Mouse (Mus musculus) stomach, embryonic 16.5 days (tissue): Measurements from ENCODE around the gene Foxn1. TPM values are rescaled to one million over a fixed set of nuclear protein-coding genes. Genes with fewer than 3 reads are reported as not detected.

Experiments
- ATAC-seq: fragments of 200-750 bp; cut with Nextera tagmentation; 2 replicates; pipeline ENCODE4 v1.8.0; 2017; ENCODE audit warnings: moderate number of reproducible peaks, moderate TSS enrichment; ENCODE audit not compliant: insufficient read depth, low FRiP score
- H3K27ac ChIP-seq: fragments of 300-500 bp; sonication (generic); 2 replicates; pipeline ENCODE4 v1.5.1; 2014; ENCODE audit warnings: low read length
- H3K27me3 ChIP-seq: fragments of 300-500 bp; sonication (generic); 2 replicates; pipeline ENCODE4 v1.6.1; 2014; ENCODE audit warnings: low read length, control low read depth, mixed read lengths; ENCODE audit not compliant: control insufficient read depth, insufficient read depth
- H3K36me3 ChIP-seq: fragments of 300-500 bp; sonication (generic); 2 replicates; pipeline ENCODE4 v1.6.1; 2014; ENCODE audit warnings: low read length; ENCODE audit not compliant: control insufficient read depth, insufficient read depth
- H3K4me1 ChIP-seq: fragments of 300-500 bp; sonication (generic); 2 replicates; pipeline ENCODE4 v1.6.1; 2014; ENCODE audit warnings: low read length, control low read depth, mixed read lengths; ENCODE audit not compliant: control insufficient read depth, insufficient read depth
- H3K4me2 ChIP-seq: fragments of 300-500 bp; sonication (generic); 2 replicates; pipeline ENCODE4 v1.6.1; 2014; ENCODE audit warnings: low read depth, low read length, mixed read lengths
- H3K4me3 ChIP-seq: fragments of 300-500 bp; sonication (generic); replicated peaks from 2 replicates; pipeline ENCODE4 v1.5.1; 2014; ENCODE audit warnings: mild to moderate bottlenecking, low read length
- H3K9ac ChIP-seq: fragments of 300-500 bp; sonication (generic); 2 replicates; pipeline ENCODE4 v1.6.1; 2014; ENCODE audit warnings: low read length
- H3K9me3 ChIP-seq: fragments of 300-500 bp; sonication (generic); replicated peaks from 2 replicates; pipeline ENCODE4 v1.6.1; 2016; ENCODE audit warnings: low read length, control low read depth; ENCODE audit not compliant: control insufficient read depth
- WGBS: fragments of 180-500 bp; shearing (Covaris S2); extraction: QIAGEN DNeasy Blood & Tissue Kit; methylation state at CpG from one replicate; pipeline ENCODE4 v1.1.7; 2014; 5-methylcytosine and 5-hydroxymethylcytosine counted together
- polyA plus RNA-seq: library from polyadenylated mRNA; unstranded; fragments of >200 nt; fragmentation: Nextera tagmentation; extraction: Ambion mirVana; gene quantifications from 2 replicates; pipeline ENCODE4 v1.2.1, GENCODE M21; 2015

Gene Foxn1
- polyA plus RNA-seq, 1 experiment from 2014 or later: 1.6 TPM

- peak within 1 kb of the TSS; percentile 82 for H3K9ac ChIP-seq
- peak within 1 kb of the TSS; percentile 64 for H3K27ac ChIP-seq
- peaks cover 10% of the 10 kb centered on the region for H3K4me1 ChIP-seq
Measured at GRCm38 (mm10) chr11:78327634-78328511, 58.5 kb downstream of the Foxn1 start, which contains the start of gene Pigs. Gene Pigs (plus strand): TSS chr11:78328415.

GRCm38 (mm10) chr11:78327215-78327614 lies 59.1 kb downstream of the Foxn1 start:
- H3K9ac ChIP-seq: no peak overlapping the region
- H3K36me3 ChIP-seq: no peaks in the 10 kb centered on the region
- H3K9me3 ChIP-seq: no peaks in the 10 kb centered on the region
- no peaks in the 10 kb centered on the region for H3K27me3 ChIP-seq
- ATAC-seq: no peak
- H3K4me1 ChIP-seq: peaks cover 17% of the 10 kb centered on the region
- WGBS: 95% methylated on average over 4 of the region's 4 CpGs
- H3K27ac ChIP-seq: no peak overlapping the region
- no peak overlapping the region for H3K4me3 ChIP-seq
- H3K4me2 ChIP-seq: no peak overlapping the region

More at GRCm38 (mm10) chr11:78327634-78328511, 58.5 kb downstream of the Foxn1 start, which contains the start of gene Pigs:
- Histone ChIP-seq H3K9me3 (no peaks in the 10 kb centered on the region), H3K27me3 (no peaks in the 10 kb centered on the region), H3K4me3 (peak within 1 kb of the TSS; percentile 60), H3K36me3 (no peaks in the 10 kb centered on the region), H3K4me2 (peak within 1 kb of the TSS; percentile 87)
- 11% methylated on average over 37 of the region's 37 CpGs for WGBS
- peak; percentile 96 for ATAC-seq

- no peak for ATAC-seq
- Histone ChIP-seq H3K36me3 (0 out of 2 replicates have a peak, but pooled peaks cover 5% of the 10 kb centered on the region), H3K27ac (no peak overlapping the region), H3K27me3 (no peaks in the 10 kb centered on the region), H3K9ac (no peak overlapping the region), H3K9me3 (no peaks in the 10 kb centered on the region), H3K4me1 (peaks cover 19% of the 10 kb centered on the region), H3K4me2 (no peak overlapping the region), H3K4me3 (no peak overlapping the region)
- 89% methylated on average over 12 of the region's 12 CpGs for WGBS
Measured at GRCm38 (mm10) chr11:78324965-78325364, 61.4 kb downstream of the Foxn1 start.

- H3K27me3 ChIP-seq: no peaks in the 10 kb centered on the region
- H3K9ac ChIP-seq: no peak overlapping the region
- no peak overlapping the region for H3K4me2 ChIP-seq
- no peak overlapping the region for H3K4me3 ChIP-seq
- H3K9me3 ChIP-seq: no peaks in the 10 kb centered on the region
- H3K36me3 ChIP-seq: peaks cover 9% of the 10 kb centered on the region; the same call in 1 of the 2 replicates
- no peak for ATAC-seq
- H3K4me1 ChIP-seq: peaks cover 18% of the 10 kb centered on the region
- no peak overlapping the region for H3K27ac ChIP-seq
- 79% methylated on average over 15 of the region's 15 CpGs for WGBS
Measured at GRCm38 (mm10) chr11:78324000-78324785, 62.2 kb downstream of the Foxn1 start.

- peaks cover 13% of the 10 kb centered on the region; the same call in 1 of the 2 replicates for H3K4me1 ChIP-seq
- peak within 1 kb of the TSS; percentile 40; the same call in 1 of the 2 replicates for H3K9ac ChIP-seq
- no peaks in the 10 kb centered on the region for H3K27me3 ChIP-seq
- peak; percentile 97 for ATAC-seq
- H3K4me3 ChIP-seq: peak within 1 kb of the TSS; percentile 26
- peak within 1 kb of the TSS; percentile 74 for H3K27ac ChIP-seq
- 6% methylated on average over 15 of the region's 15 CpGs for WGBS
- H3K36me3 ChIP-seq: peaks cover 15% of the 10 kb centered on the region; the same call in 1 of the 2 replicates
- peak within 1 kb of the TSS; percentile 43 for H3K4me2 ChIP-seq
- no peaks in the 10 kb centered on the region for H3K9me3 ChIP-seq
Measured at GRCm38 (mm10) chr11:78322860-78323259, 63.5 kb downstream of the Foxn1 start, which contains the start of gene Aldoc. Gene Aldoc (plus strand): TSS chr11:78322968.

- Histone ChIP-seq H3K27me3 (no peaks in the 10 kb centered on the region), H3K4me1 (peaks cover 13% of the 10 kb centered on the region; the same call in 1 of the 2 replicates), H3K36me3 (peaks cover 15% of the 10 kb centered on the region; the same call in 1 of the 2 replicates), H3K27ac (peak overlapping the region; percentile 74), H3K4me3 (no peak overlapping the region), H3K9ac (no peak overlapping the region), H3K9me3 (no peaks in the 10 kb centered on the region), H3K4me2 (peak overlapping the region; percentile 43; the same call in 1 of the 2 replicates)
- no peak for ATAC-seq
- WGBS: 38% methylated on average over 2 of the region's 2 CpGs
Measured at GRCm38 (mm10) chr11:78322076-78322831, 64.1 kb downstream of the Foxn1 start.

- ATAC-seq: no peak
- WGBS: 93% methylated on average over 2 of the region's 2 CpGs
- Histone ChIP-seq H3K9me3 (no peaks in the 10 kb centered on the region), H3K9ac (no peak overlapping the region), H3K36me3 (peaks cover 24% of the 10 kb centered on the region; the same call in 1 of the 2 replicates), H3K4me2 (no peak overlapping the region), H3K4me3 (no peak overlapping the region), H3K27ac (no peak overlapping the region), H3K4me1 (peaks cover 13% of the 10 kb centered on the region; the same call in 1 of the 2 replicates), H3K27me3 (no peaks in the 10 kb centered on the region)
Measured at GRCm38 (mm10) chr11:78318411-78318810, 67.9 kb downstream of the Foxn1 start.

- H3K4me2 ChIP-seq: no peak overlapping the region
- H3K4me3 ChIP-seq: no peak overlapping the region
- no peak for ATAC-seq
- H3K9me3 ChIP-seq: no peaks in the 10 kb centered on the region
- H3K27ac ChIP-seq: no peak overlapping the region
- H3K9ac ChIP-seq: no peak overlapping the region
- H3K36me3 ChIP-seq: peaks cover 14% of the 10 kb centered on the region
- H3K27me3 ChIP-seq: no peaks in the 10 kb centered on the region
- no peaks in the 10 kb centered on the region for H3K4me1 ChIP-seq
- WGBS: 92% methylated on average over 2 of the region's 2 CpGs
Measured at GRCm38 (mm10) chr11:78313662-78314061, 72.7 kb downstream of the Foxn1 start.
